Mouse (Mus musculus): ENCODE results near the gene Slc26a10. TPM values are rescaled to one million over a fixed set of nuclear protein-coding genes. Genes with fewer than 3 reads are reported as not detected.

Slc26a10 gene
- polyA plus RNA-seq (2012; rRNA removed) = 3.6 and 6.4 TPM in 2 replicates

- Histone ChIP-seq H3K4me1 (replicated peaks; ENCODE audit: control insufficient read depth, insufficient read depth, low read length) (peaks cover 27% of the 10 kb centered on the region), H3K36me3 (ENCODE audit: control insufficient read depth, insufficient read depth, low read length) (no peaks in the 10 kb centered on the region), H3K27ac (ENCODE audit: control insufficient read depth, insufficient read depth, low read length) (no peak within 1 kb of the TSS), H3K4me3 (ENCODE audit: control insufficient read depth, insufficient read depth, low read length) (no peak within 1 kb of the TSS), H3K27me3 (ENCODE audit: control insufficient read depth, insufficient read depth, low read length) (peaks cover 11% of the 10 kb centered on the region; the same call in 1 of the 2 replicates)
- DNase-seq = no peak
- TF ChIP-seq CTCF (IDR thresholded peaks at IDR 0.05; ENCODE audit: borderline replicate concordance, control insufficient read depth, extremely low read depth, insufficient read depth, low read length, poor library complexity) (no peak), POLR2A (IDR thresholded peaks at IDR 0.05; ENCODE audit: control insufficient read depth, extremely low read depth, insufficient read depth, low read length, poor library complexity) (no peak)
- WGBS = 7% methylated on average over 34 of the region's 34 CpGs
These were observed at the start of gene Slc26a10 for GRCm38 (mm10) chr10:127179871-127180694. Slc26a10 (minus strand) TSS chr10:127180645.

GRCm38 (mm10) chr10:127228897-127229296 lies 48.5 kb upstream of the Slc26a10 start:
- peaks cover 3% of the 10 kb centered on the region; the same call in 1 of the 2 replicates for H3K27me3 ChIP-seq (ENCODE audit: control insufficient read depth, insufficient read depth, low read length)
- H3K4me3 ChIP-seq (ENCODE audit: control insufficient read depth, insufficient read depth, low read length) = no peak overlapping the region
- no peaks in the 10 kb centered on the region for H3K36me3 ChIP-seq (ENCODE audit: control insufficient read depth, insufficient read depth, low read length)
- H3K4me1 ChIP-seq (replicated peaks; ENCODE audit: control insufficient read depth, insufficient read depth, low read length) = peaks cover 19% of the 10 kb centered on the region
- TF ChIP-seq CTCF (IDR thresholded peaks at IDR 0.05; ENCODE audit: borderline replicate concordance, control insufficient read depth, extremely low read depth, insufficient read depth, low read length, poor library complexity) (no peak), POLR2A (IDR thresholded peaks at IDR 0.05; ENCODE audit: control insufficient read depth, extremely low read depth, insufficient read depth, low read length, poor library complexity) (no peak)
- peak; percentile 39 for DNase-seq
- WGBS = 27% methylated on average over 4 of the region's 4 CpGs
- H3K27ac ChIP-seq (ENCODE audit: control insufficient read depth, insufficient read depth, low read length) = no peak overlapping the region

GRCm38 (mm10) chr10:127227163-127227562 lies 46.7 kb upstream of the Slc26a10 start:
- Histone ChIP-seq H3K36me3 (ENCODE audit: control insufficient read depth, insufficient read depth, low read length) (no peaks in the 10 kb centered on the region), H3K27me3 (ENCODE audit: control insufficient read depth, insufficient read depth, low read length) (peaks cover 3% of the 10 kb centered on the region; the same call in 1 of the 2 replicates), H3K4me3 (ENCODE audit: control insufficient read depth, insufficient read depth, low read length) (no peak overlapping the region), H3K4me1 (replicated peaks; ENCODE audit: control insufficient read depth, insufficient read depth, low read length) (peaks cover 19% of the 10 kb centered on the region), H3K27ac (ENCODE audit: control insufficient read depth, insufficient read depth, low read length) (no peak overlapping the region)
- 56% methylated on average over 8 of the region's 8 CpGs for WGBS
- no peak for TF ChIP-seq POLR2A (IDR thresholded peaks at IDR 0.05; ENCODE audit: control insufficient read depth, extremely low read depth, insufficient read depth, low read length, poor library complexity)
- TF ChIP-seq CTCF (IDR thresholded peaks at IDR 0.05; ENCODE audit: borderline replicate concordance, control insufficient read depth, extremely low read depth, insufficient read depth, low read length, poor library complexity) = no peak
- no peak for DNase-seq

- no peaks in the 10 kb centered on the region for H3K36me3 ChIP-seq (ENCODE audit: control insufficient read depth, insufficient read depth, low read length)
- H3K27me3 ChIP-seq (ENCODE audit: control insufficient read depth, insufficient read depth, low read length) = peaks cover 3% of the 10 kb centered on the region; the same call in 1 of the 2 replicates
- H3K4me1 ChIP-seq (replicated peaks; ENCODE audit: control insufficient read depth, insufficient read depth, low read length) = peaks cover 19% of the 10 kb centered on the region
- TF ChIP-seq POLR2A (IDR thresholded peaks at IDR 0.05; ENCODE audit: control insufficient read depth, extremely low read depth, insufficient read depth, low read length, poor library complexity) (no peak), CTCF (IDR thresholded peaks at IDR 0.05; ENCODE audit: borderline replicate concordance, control insufficient read depth, extremely low read depth, insufficient read depth, low read length, poor library complexity) (no peak)
- H3K27ac ChIP-seq (ENCODE audit: control insufficient read depth, insufficient read depth, low read length) = no peak overlapping the region
- WGBS = 70% methylated on average over 8 of the region's 8 CpGs
- no peak for DNase-seq
- H3K4me3 ChIP-seq (ENCODE audit: control insufficient read depth, insufficient read depth, low read length) = no peak overlapping the region
These were observed 46.0 kb upstream of the Slc26a10 start for GRCm38 (mm10) chr10:127226318-127226895.

- H3K27me3 ChIP-seq (ENCODE audit: control insufficient read depth, insufficient read depth, low read length) = no peaks in the 10 kb centered on the region; the same call in 1 of the 2 replicates
- H3K4me3 ChIP-seq (ENCODE audit: control insufficient read depth, insufficient read depth, low read length) = no peak overlapping the region
- WGBS = 2% methylated on average over 10 of the region's 10 CpGs
- peak; percentile 13 for DNase-seq
- TF ChIP-seq POLR2A (IDR thresholded peaks at IDR 0.05; ENCODE audit: control insufficient read depth, extremely low read depth, insufficient read depth, low read length, poor library complexity) (no peak), CTCF (IDR thresholded peaks at IDR 0.05; ENCODE audit: borderline replicate concordance, control insufficient read depth, extremely low read depth, insufficient read depth, low read length, poor library complexity) (no peak)
- H3K4me1 ChIP-seq (replicated peaks; ENCODE audit: control insufficient read depth, insufficient read depth, low read length) = peaks cover 13% of the 10 kb centered on the region
- no peaks in the 10 kb centered on the region for H3K36me3 ChIP-seq (ENCODE audit: control insufficient read depth, insufficient read depth, low read length)
- H3K27ac ChIP-seq (ENCODE audit: control insufficient read depth, insufficient read depth, low read length) = no peak overlapping the region
These were observed 45.3 kb upstream of the Slc26a10 start for GRCm38 (mm10) chr10:127225732-127226131.

- H3K36me3 ChIP-seq (ENCODE audit: control insufficient read depth, insufficient read depth, low read length) = no peaks in the 10 kb centered on the region
These were observed 44.8 kb upstream of the Slc26a10 start for GRCm38 (mm10) chr10:127225213-127225612.

More at GRCm38 (mm10) chr10:127225213-127225612, 44.8 kb upstream of the Slc26a10 start:
- WGBS = 64% methylated on average over 6 of the region's 6 CpGs
- no peak overlapping the region for H3K27ac ChIP-seq (ENCODE audit: control insufficient read depth, insufficient read depth, low read length)
- H3K4me3 ChIP-seq (ENCODE audit: control insufficient read depth, insufficient read depth, low read length) = no peak overlapping the region
- no peaks in the 10 kb centered on the region; the same call in 1 of the 2 replicates for H3K27me3 ChIP-seq (ENCODE audit: control insufficient read depth, insufficient read depth, low read length)
- TF ChIP-seq CTCF (IDR thresholded peaks at IDR 0.05; ENCODE audit: borderline replicate concordance, control insufficient read depth, extremely low read depth, insufficient read depth, low read length, poor library complexity) = no peak
- no peak for TF ChIP-seq POLR2A (IDR thresholded peaks at IDR 0.05; ENCODE audit: control insufficient read depth, extremely low read depth, insufficient read depth, low read length, poor library complexity)
- no peak for DNase-seq
- peaks cover 8% of the 10 kb centered on the region for H3K4me1 ChIP-seq (replicated peaks; ENCODE audit: control insufficient read depth, insufficient read depth, low read length)
